Mouse (Mus musculus): ENCODE data around the gene Mrps27. TPM values are rescaled to one million over a fixed set of nuclear protein-coding genes. Genes with fewer than 3 reads are reported as not detected.

Gene Mrps27
- polyA plus RNA-seq, 1 experiment from 2014 or later = 44.6 TPM

Other genes with a start within 250 kb of the Mrps27 start
- gene Zfp366, start 160.0 kb upstream of the Mrps27 start, polyA plus RNA-seq (2015; fragmentation: Nextera tagmentation; extraction: Ambion mirVana) = 0.67 and 0.77 TPM in 2 replicates
- gene Ptcd2, start 81 bp upstream of the Mrps27 start, polyA plus RNA-seq (2015; fragmentation: Nextera tagmentation; extraction: Ambion mirVana) = 53.1 and 53.6 TPM in 2 replicates
- 2,014 and 2,064 TPM in 2 replicates for gene Map1b, start 171.8 kb downstream of the Mrps27 start, polyA plus RNA-seq (2015; fragmentation: Nextera tagmentation; extraction: Ambion mirVana)

Data from hindbrain, embryonic 15.5 days (tissue).